Mouse (Mus musculus) C2C12 (cell line): Measurements from ENCODE around the gene Ly6g6d.

Experiments used
- CTCF ChIP-seq: IDR thresholded peaks from one replicate; pipeline ENCODE4 v1.5.1; 2011; ENCODE audit not compliant: control insufficient read depth, insufficient read depth, insufficient read length
- USF1 ChIP-seq: IDR thresholded peaks from one replicate; pipeline ENCODE4 v1.6.1; 2011; ENCODE audit warnings: low read depth, mild to moderate bottlenecking, control low read depth, moderate library complexity

- TF ChIP-seq USF1: no peak
- TF ChIP-seq CTCF: no peak
Observed at GRCm38 (mm10) chr17:35102299-35102698, 24.4 kb upstream of the Ly6g6d start.
